Mouse (Mus musculus) fibroblast of lung, adult 2 months (primary cell): Measurements from ENCODE around the gene Krtap19-1.

Experiments
- DNase-seq: peaks from one replicate; pipeline ENCODE4 v3.0.0-alpha.2; 2011; ENCODE audit warnings: low read depth

The Krtap19-1 gene

GRCm38 (mm10) chr16:88869311-88869710 lies at the start of gene Krtap19-1:
Gene Krtap19-1, minus strand, starts transcription at chr16:88869411.
- DNase-seq: no peak

- no peak for DNase-seq
These were observed 27.1 kb upstream of the Krtap19-1 start, which contains the start of gene Krtap19-5 for GRCm38 (mm10) chr16:88896357-88896756. Gene Krtap19-5, minus strand, starts transcription at chr16:88896457.

DNA sequence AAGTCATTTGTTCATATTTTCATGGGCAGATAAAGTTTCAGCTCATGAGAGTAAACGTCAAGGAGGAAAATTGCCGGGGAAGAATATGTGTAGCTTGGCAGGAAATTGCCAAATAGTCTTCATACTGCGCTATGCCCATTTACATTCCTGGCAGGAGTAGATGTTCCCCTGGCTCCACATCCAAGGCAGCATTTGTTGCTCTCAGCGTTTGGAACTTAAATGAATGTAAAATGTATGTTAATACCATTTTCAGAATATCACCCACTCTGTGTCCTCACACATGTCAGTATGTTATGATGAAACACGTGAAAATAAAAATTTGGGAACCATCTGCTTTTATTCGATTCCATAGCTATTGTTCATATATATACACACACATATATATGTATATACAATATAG lies 17.7 kb upstream of the Krtap19-1 start:
- DNase-seq: no peak

- DNase-seq: no peak
These were observed 15.8 kb upstream of the Krtap19-1 start, which contains the start of gene Krtap19-4 for GRCm38 (mm10) chr16:88884989-88885388. Gene Krtap19-4, minus strand, starts transcription at chr16:88885089.

GRCm38 (mm10) chr16:88877938-88878337 lies 8.7 kb upstream of the Krtap19-1 start, which contains the start of gene Krtap19-3:
Gene Krtap19-3, minus strand, starts transcription at chr16:88878038.
- DNase-seq: no peak

GRCm38 (mm10) chr16:88874169-88874568 lies 5.0 kb upstream of the Krtap19-1 start, which contains the start of gene Krtap19-2:
Gene Krtap19-2, minus strand, starts transcription at chr16:88874269.
- no peak for DNase-seq

GRCm38 (mm10) chr16:88864887-88865407 lies 4.3 kb downstream of the Krtap19-1 start:
- no peak for DNase-seq

GRCm38 (mm10) chr16:88851450-88851849 lies 17.8 kb downstream of the Krtap19-1 start:
- DNase-seq: no peak

- no peak for DNase-seq
These were observed 20.7 kb downstream of the Krtap19-1 start for GRCm38 (mm10) chr16:88848558-88848957.

- no peak for DNase-seq
These were observed 21.8 kb downstream of the Krtap19-1 start for GRCm38 (mm10) chr16:88847363-88847762.

GRCm38 (mm10) chr16:88826978-88827377 lies 42.2 kb downstream of the Krtap19-1 start:
- no peak for DNase-seq

DNA sequence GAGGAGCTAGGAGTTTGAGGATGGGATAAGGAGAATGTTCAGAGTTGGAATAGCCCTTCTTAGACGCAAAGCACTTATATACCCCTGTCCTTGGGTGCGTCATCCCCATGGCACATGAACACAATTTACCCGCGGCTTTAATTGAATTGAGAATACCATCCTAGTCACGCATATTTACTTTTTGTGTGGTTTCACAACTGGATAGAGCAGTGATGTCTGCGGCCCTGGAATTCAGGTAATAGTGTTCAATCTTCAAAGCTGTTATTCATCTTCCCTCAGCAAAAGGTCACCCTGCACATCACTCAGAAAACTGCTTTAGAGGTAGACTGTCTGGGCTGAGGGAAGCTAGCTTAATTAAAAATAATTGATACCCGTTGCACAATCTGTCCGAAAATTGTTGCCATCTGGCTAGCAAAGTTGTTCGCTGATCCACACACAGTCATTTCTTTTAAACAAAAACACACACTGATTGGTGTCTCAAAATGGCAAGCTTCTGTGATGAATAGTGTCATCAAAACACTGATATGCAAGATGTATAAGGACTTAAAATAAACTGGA lies 43.0 kb downstream of the Krtap19-1 start, which contains the start of gene Krtap14:
Gene Krtap14, minus strand, starts transcription at position 51 of the 558 bp plus-strand sequence.
- no peak for DNase-seq

DNA sequence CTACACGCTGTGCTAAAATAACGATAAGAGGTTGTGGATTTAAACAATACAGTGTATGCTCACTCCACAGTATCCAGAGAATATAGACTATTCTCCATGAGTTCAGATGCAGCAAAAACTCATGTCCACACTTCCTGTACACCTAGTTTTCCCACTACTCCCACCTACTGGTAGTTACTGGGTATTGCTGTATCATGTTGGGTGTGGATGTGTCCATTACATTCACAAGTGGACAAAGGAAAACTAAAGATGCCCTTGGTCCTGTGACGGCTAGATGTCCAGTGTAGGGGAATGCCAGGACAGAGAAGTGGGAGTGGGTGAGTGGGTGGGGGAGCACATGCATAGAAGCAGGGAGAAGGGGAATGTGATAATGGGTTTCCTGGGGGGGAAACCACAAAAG lies 45.5 kb downstream of the Krtap19-1 start:
- no peak for DNase-seq

GRCm38 (mm10) chr16:88820066-88820465 lies 49.1 kb downstream of the Krtap19-1 start, which contains the start of gene Krtap15:
Gene Krtap15, plus strand, starts transcription at chr16:88820215.
- no peak for DNase-seq
